Mouse (Mus musculus) adrenal gland, adult (tissue): ENCODE measurements around the gene Calr4.

Source experiments
- DNase-seq, 2 experiments: peaks; one replicate each; pipeline ENCODE4 v3.0.0; 2022 to 2023; ENCODE audit warnings: low spot score in 1 of 2; ENCODE audit not compliant: inconsistent age in 2 of 2

The Calr4 gene

GRCm38 (mm10) chr4:109234185-109234584 is at the start of gene Calr4:
Gene Calr4 (plus strand): TSS chr4:109234485.
- DNase-seq, result no peak

- peak in 1 of 2 experiments; percentile 66 for DNase-seq
Observed at GRCm38 (mm10) chr4:109185616-109186405, 48.5 kb upstream of the Calr4 start.

DNA sequence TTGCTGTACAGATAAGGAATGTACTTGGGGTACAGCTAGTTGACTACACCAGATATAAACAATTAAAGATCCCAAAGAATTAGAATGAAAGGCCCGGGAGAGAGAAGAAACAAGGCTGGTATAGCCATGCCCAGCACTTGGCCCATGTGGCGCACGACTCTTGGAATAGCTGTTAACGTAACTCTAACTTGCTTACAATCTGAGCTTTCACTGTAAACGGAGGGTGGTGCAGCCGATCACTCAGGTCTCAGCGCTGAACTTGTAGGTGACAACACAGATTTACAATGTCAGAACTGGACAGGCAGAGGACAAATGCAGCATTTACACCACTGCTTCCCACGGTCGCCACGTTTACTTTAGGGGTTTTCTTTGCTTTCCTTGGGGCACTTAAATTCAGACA is 42.7 kb upstream of the Calr4 start:
- DNase-seq, result no peak

GRCm38 (mm10) chr4:109193886-109194285 is 40.4 kb upstream of the Calr4 start:
- no peak for DNase-seq

- DNase-seq, result peak; percentile 60 to 63
Observed at GRCm38 (mm10) chr4:109195900-109196629, 38.2 kb upstream of the Calr4 start.

DNA sequence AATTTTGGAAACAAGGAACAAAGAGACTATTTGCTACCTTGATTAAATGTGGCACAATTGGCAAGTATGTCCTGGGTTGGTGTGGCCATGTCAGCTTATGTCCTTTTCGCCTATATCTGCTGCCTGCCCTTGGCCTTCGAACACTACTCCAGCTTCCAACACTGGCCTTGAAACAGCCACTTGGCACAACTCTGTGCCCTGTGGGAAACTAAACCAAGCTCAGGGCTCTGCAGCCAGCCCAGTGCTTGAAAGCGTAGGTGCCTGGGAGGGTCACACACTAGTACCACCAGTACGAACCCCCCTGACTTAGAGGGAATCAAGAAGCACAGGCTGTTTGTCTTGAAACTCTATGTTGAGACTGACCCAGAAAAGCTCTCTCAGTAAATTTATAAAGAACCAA is 35.2 kb upstream of the Calr4 start:
- DNase-seq, result peak; percentile 79 to 85

- DNase-seq, result peak; percentile 98 to 100
Observed at GRCm38 (mm10) chr4:109201582-109202424, 32.5 kb upstream of the Calr4 start, which contains the start of gene Osbpl9. Gene Osbpl9 (minus strand): TSS chr4:109202272.

GRCm38 (mm10) chr4:109203931-109204330 is 30.4 kb upstream of the Calr4 start:
- DNase-seq, result no peak

DNA sequence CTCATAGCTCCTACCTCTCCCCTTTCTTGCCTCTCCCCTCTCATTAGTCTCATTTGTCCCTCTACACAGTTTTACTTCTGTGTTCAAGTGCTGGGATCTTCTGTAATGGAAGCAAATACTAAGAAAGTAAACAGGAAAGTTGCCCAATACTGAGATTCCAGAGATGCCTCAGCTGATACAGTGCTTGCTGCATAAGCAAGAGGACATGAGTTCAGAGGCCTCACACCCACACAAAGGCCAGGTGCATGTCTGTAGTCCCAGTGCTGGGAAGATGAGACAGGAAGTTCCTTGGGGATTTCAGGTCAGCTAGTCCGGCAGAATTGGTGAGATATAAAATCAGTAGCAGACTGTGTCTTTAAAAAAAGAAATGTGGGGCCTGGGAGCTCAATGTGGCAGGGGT is 29.9 kb upstream of the Calr4 start:
- no peak for DNase-seq

GRCm38 (mm10) chr4:109207524-109207923 is 26.8 kb upstream of the Calr4 start:
- DNase-seq, result no peak

DNA sequence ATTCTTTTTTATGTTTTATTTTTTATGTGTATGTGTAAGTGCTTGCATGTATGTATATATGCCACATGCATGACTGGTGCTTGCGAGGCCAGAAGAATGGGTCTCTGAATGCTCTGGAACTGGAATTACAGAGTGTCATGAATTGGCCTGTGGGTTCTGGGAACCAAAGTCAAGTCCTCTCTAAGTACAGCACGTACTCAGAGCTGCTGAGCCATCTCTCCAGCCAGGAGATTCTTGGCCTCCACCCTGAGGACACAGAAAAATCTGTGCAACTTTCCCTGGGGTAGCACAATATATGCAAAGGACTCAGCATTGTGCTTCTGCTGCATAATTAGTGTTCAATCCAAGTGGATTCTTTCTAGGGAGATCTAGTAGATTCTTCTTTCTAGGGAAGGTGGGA is 24.0 kb upstream of the Calr4 start:
- no peak for DNase-seq

DNA sequence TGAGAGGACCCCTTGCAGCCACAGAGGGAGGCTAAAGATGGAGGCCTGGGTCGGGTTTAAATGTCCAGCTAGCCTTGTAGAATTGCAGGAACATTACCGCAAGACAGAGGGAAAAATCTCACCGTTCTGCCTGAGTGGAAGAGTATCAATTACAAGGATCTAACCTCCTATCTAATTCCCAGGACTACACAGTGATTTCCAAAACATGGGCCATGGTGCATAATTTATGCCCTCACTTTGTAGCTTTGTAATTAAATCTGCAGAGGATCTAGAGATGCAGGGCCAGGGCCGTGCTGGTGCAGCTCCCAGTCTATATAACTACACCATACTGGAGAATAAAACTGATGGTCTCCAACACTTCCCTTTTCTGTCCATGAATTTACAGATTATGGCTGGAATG is 23.4 kb upstream of the Calr4 start:
- DNase-seq, result no peak

GRCm38 (mm10) chr4:109213986-109214385 is 20.3 kb upstream of the Calr4 start:
- peak in 1 of 2 experiments; percentile 76 for DNase-seq

DNA sequence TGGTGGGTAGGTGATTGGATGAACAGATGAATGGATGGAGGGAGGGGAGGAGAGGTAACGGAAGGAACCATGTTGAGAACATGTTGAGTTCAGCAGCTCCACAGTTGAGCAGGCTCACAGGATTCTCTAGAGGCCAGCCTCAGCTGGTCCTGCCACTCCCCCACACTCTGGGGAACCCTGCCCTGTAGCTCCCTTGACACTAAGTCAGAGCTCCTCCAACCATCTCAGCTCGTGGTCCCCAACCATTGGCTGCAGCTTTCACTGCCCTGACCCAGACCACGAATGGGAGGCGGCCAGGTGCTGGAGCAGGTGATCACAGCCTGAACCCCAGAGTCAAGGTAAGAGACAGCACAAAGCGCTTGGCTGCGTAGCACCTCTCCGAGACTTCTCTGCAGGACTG is 16.3 kb upstream of the Calr4 start:
- no peak for DNase-seq

DNA sequence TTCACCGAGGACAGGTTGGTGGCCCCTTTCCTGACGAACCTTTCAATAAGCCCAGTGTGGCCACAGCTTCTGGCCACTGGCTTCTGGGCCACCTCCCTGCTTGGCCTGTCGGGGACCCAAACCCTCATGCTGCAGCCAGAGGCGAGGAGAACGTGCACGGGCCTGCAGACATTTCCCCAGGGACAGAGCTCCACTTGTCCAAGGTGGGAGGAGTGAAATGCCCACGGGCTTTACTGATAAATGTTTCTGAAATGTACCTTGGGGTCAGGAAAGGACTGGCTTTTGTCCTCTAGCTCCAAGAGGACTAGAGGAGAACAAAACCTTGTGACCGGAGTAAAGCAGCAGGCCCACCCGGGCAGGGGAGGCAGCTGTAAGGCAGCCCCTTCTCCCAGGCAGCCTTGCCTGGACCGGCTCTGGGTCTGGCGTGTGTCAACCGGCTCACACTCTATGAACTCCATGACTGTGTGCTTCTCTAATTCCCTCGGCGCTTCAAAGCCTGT is 13.8 kb upstream of the Calr4 start:
- no peak for DNase-seq

GRCm38 (mm10) chr4:109222001-109222400 is 12.3 kb upstream of the Calr4 start:
- peak; percentile 91 to 95 for DNase-seq

DNA sequence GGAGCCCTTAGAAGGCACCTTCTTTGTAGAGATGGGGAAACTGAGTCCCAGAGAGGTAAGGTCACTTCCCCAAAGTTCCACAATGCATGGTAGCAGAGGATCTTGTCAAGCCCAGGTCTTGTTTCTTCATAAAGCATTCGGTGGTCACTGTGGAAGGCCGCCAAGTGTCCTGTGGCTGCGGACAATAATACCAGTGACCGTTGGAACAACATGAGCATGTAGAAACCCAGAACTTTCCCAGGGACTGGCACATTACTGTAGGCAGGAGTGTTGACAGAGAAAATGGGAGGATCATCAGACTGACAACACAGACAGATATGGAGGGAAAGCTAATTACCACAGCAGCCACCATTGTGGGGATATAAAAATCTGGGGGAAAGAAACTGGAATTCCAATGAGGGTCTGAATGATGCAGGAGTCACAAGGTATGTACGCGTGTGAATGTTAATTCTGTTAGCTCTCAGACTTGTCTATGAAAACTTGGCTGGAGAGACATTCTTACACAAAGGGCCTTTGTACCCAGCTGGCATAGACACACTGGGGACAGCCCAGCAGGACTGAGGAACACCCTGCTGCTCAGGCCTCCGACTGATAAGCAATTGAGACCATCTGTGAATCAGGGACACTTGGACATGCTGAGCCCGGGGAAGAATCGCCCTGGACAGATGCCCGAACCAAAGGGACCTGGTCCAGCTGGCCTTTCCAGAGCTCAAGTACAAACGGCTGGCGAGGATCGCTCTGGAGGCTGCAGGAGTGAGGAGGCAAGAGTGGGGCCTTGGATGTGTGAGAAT is 9.3 kb upstream of the Calr4 start:
- DNase-seq, result peak; percentile 94

GRCm38 (mm10) chr4:109225606-109226005 is 8.7 kb upstream of the Calr4 start:
- no peak for DNase-seq

- no peak for DNase-seq
Observed at GRCm38 (mm10) chr4:109226071-109226470, 8.2 kb upstream of the Calr4 start.

DNA sequence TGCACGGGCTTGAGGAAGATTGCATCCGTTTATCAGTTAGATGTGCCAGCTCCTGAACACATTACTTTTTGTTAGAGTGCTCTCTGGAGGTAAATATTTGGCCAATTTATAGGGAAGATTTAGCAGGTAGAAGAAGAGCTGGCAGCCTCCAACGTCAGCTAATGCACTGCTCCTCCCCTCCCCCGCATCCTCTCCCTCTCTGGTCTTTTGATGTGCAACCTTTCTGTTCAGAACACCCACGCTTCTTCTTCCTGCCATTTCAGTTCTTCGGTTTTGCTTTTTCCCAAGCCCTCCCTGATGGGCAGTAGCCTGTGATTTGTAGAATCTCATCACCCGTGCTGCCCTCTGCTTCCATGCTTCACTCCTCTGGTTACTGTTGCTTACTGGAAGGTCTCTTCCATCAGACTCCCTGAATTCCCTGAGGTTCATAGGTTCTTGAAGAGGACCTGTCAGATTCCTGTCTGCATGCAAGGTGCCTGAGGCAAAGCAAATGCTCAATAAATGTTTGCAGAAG is 4.5 kb upstream of the Calr4 start:
- no peak for DNase-seq
